Mouse (Mus musculus) erythroblast, embryonic 14.5 days (primary cell): ENCODE results near the gene Ifngr1.

ENCODE experiments used
- GATA1 ChIP-seq: IDR thresholded peaks from 2 replicates; pipeline ENCODE4 v1.6.1; 2012; ENCODE audit warnings: low read length, inconsistent platforms, mixed read lengths
- TAL1 ChIP-seq: IDR thresholded peaks from 3 replicates; pipeline ENCODE4 v1.6.1; 2012; ENCODE audit warnings: low read length, inconsistent platforms, mixed read lengths

DNA sequence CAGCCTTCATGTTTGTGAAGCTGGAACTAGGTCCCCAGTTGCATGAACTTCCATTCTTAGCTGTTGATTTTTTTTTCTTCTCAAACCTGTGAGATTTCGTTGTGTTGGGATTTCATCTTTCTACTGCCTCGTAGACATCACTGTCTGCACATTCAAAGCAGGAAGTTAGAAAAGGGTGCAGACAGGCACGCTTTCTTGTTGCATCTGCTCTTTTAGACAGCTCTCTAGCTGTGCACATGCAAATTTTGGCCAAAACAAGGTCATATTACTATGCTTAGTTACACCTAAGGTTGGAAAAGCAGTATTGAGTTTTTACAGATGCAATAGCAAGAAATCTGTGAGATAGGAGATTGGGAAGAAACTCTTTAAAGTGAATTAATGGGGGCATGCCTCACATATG is 4.5 kb upstream of the Ifngr1 start:
- TF ChIP-seq TAL1 (no peak), GATA1 (no peak)
